Mouse (Mus musculus) embryonic facial prominence, embryonic 14.5 days (tissue): ENCODE measurements around the gene Gm10645. TPM values are rescaled to one million over a fixed set of nuclear protein-coding genes. Genes with fewer than 3 reads are reported as not detected.

Source experiments
- ATAC-seq: fragments of 200-750 bp; cut with Nextera tagmentation; 2 replicates; pipeline ENCODE4 v1.8.0; 2017; ENCODE audit warnings: low read depth, moderate number of reproducible peaks, moderate TSS enrichment
- DNase-seq: peaks from one replicate; pipeline ENCODE4 v3.0.0-alpha.2; 2015; ENCODE audit warnings: low spot score
- H3K27ac ChIP-seq: fragments of 300-500 bp; sonication (generic); replicated peaks from 2 replicates; pipeline ENCODE4 v1.5.1; 2014; ENCODE audit warnings: low read depth, mild to moderate bottlenecking, low read length, moderate library complexity
- H3K27me3 ChIP-seq: fragments of 300-500 bp; sonication (generic); replicated peaks from 2 replicates; pipeline ENCODE4 v1.6.1; 2014; ENCODE audit warnings: low read length; ENCODE audit not compliant: control insufficient read depth, insufficient read depth
- H3K36me3 ChIP-seq: fragments of 300-500 bp; sonication (generic); 2 replicates; pipeline ENCODE4 v1.6.1; 2014; ENCODE audit warnings: low read length, mixed read lengths; ENCODE audit not compliant: control insufficient read depth, insufficient read depth
- H3K4me1 ChIP-seq: fragments of 300-500 bp; sonication (generic); 2 replicates; pipeline ENCODE4 v1.6.1; 2014; ENCODE audit warnings: antibody characterized with exemption, low read length; ENCODE audit not compliant: control insufficient read depth, insufficient read depth
- H3K4me2 ChIP-seq: fragments of 300-500 bp; sonication (generic); 2 replicates; pipeline ENCODE4 v1.6.1; 2014; ENCODE audit warnings: low read depth, mild to moderate bottlenecking, low read length, moderate library complexity, mixed read lengths
- H3K4me3 ChIP-seq: fragments of 300-500 bp; sonication (generic); 2 replicates; pipeline ENCODE4 v1.5.1; 2014; ENCODE audit warnings: low read depth, mild to moderate bottlenecking, low read length
- H3K9ac ChIP-seq: fragments of 300-500 bp; sonication (generic); 2 replicates; pipeline ENCODE4 v1.6.1; 2014; ENCODE audit warnings: low read depth, mild to moderate bottlenecking, low read length, moderate library complexity, mixed read lengths
- H3K9me3 ChIP-seq: fragments of 300-500 bp; sonication (generic); 2 replicates; pipeline ENCODE4 v1.6.1; 2016; ENCODE audit warnings: low read length; ENCODE audit not compliant: control insufficient read depth
- WGBS: fragments of 180-500 bp; shearing (Covaris S2); extraction: QIAGEN DNeasy Blood & Tissue Kit; methylation state at CpG from one replicate; pipeline ENCODE4 v1.1.7; 2014; 5-methylcytosine and 5-hydroxymethylcytosine counted together
- polyA plus RNA-seq: library from polyadenylated mRNA; unstranded; fragments of >200 nt; fragmentation: Nextera tagmentation; extraction: Ambion mirVana; gene quantifications from 2 replicates; pipeline ENCODE4 v1.2.1, GENCODE M21; 2014

The Gm10645 gene
- polyA plus RNA-seq, 1 experiment from 2014 or later: 1.3 TPM

DNA sequence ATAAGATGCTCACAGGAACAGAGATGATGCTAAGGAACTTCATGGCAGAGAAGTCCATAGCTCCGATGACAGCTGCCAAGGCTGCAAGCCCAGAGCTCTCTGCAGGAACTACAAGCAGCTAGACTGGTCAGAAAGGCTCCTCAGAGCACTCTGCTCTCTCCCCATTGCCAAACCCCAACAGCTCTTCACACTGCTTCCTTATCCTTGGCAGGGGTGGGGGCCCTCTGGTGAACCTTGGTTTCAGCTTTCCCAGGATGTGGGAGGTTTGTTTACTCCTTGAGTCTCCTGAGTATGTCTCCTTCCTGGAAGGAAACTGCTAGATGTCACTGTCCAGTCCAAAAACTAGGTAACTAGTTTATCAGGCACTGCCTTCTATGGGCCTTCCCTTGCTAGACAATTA is 25.9 kb downstream of the Gm10645 start:
- H3K9ac ChIP-seq: no peak overlapping the region
- H3K4me1 ChIP-seq: no peaks in the 10 kb centered on the region
- ATAC-seq (no peak), DNase-seq (no peak)
- H3K4me3 ChIP-seq: no peak overlapping the region
- no peak overlapping the region for H3K4me2 ChIP-seq
- no peaks in the 10 kb centered on the region for H3K36me3 ChIP-seq
- no peaks in the 10 kb centered on the region for H3K27me3 ChIP-seq
- WGBS: 43% methylated on average over 1 of the region's 1 CpGs
- H3K9me3 ChIP-seq: no peaks in the 10 kb centered on the region
- no peak overlapping the region for H3K27ac ChIP-seq

DNA sequence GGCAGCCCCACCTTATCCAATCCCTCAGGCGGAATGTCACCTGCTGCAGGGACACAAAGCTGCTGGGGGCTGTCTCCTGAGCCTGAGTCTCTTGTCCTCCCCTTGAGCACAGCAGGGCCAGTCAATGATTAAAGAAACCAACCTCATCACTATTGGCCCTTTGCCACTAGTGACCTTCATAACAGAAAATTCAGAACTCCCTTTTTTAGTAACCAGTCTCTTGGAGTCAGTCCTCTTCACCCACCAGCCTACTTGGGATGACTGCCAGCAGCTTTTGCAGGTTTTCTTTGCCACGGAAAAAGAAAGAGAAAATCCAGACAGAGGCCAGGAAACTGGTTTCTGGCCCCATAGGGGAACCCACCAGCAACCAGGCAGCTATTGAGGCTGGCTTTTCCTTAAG is 30.9 kb downstream of the Gm10645 start:
- Histone ChIP-seq H3K4me1 (no peaks in the 10 kb centered on the region), H3K27ac (no peak overlapping the region), H3K27me3 (no peaks in the 10 kb centered on the region), H3K9ac (no peak overlapping the region), H3K36me3 (no peaks in the 10 kb centered on the region), H3K4me2 (no peak overlapping the region), H3K4me3 (no peak overlapping the region), H3K9me3 (no peaks in the 10 kb centered on the region)
- no peak for DNase-seq
- 51% methylated on average over 2 of the region's 2 CpGs for WGBS
- ATAC-seq: no peak

Other genes starting within 250 kb of the Gm10645 start
- 2.4 and 2.8 TPM in 2 replicates for gene Tbc1d9, start 818 bp downstream of the Gm10645 start, polyA plus RNA-seq
- gene Ucp1, start 124.2 kb upstream of the Gm10645 start, polyA plus RNA-seq: 0.14 TPM in 1 of 2 replicates, not detected in the other
- 16.7 and 19.5 TPM in 2 replicates for gene Elmod2, start 166.3 kb upstream of the Gm10645 start, polyA plus RNA-seq
- not detected in 2 replicates for gene Mgat4d, start 182.3 kb upstream of the Gm10645 start, polyA plus RNA-seq
- 4.1 TPM in 2 replicates for gene Clgn, start 223.7 kb upstream of the Gm10645 start, polyA plus RNA-seq